Mouse (Mus musculus) frontal cortex, postnatal 25 days (tissue): ENCODE measurements around the gene Cobl.

Source experiments
- DNase-seq, 2 experiments: peaks; one replicate each; pipeline ENCODE4 v3.0.0; 2022; ENCODE audit warnings: low spot score in 2 of 2

Gene Cobl

DNA sequence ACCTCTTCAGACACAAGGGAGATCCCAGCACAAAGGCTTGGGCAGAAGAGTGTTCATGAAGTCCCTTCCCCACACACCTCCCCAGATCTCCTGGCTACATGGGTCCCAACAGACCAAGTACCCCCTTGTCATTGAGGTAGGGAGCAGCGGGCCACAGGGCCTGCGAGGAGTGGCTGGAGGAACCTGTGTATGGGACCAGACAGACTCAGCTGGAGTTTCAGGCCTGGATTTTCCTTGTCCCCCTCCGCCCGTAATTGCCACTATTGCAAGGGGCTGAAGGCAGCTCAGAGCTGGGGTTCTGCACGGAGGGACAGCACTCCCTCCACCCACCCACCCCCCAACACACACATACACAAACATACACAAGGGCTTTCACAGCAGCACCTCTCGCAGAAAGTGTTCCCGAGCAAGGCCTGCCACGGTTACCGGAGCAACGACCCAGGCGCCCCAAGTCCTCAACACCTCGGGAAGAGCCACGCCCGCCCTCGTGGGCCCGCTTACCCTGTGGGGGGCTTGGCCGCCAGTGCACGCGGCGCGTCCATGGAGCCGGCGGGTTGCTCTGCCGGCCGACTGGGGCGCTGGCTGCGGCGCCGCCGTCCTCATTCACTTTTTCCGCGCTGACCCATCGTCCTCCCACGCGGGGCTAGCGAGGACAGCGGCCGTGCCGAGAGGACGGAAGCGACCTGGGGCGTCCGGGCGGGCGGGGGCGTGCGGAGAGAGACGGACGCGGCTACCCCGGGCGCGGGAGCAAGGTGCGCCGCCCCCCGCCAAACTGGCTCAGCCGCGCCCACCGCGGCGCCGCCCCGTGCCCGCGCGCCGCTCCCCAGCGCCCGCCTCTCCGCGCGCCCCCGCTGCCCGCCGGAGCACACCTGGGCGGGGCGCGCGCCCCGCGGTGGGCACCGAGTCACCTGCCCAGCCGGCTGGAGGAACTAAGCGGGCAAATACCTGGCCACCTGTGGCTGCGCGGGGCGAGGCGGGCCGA lies at the start of gene Cobl:
Cobl (minus strand) TSS at position 780 of the 982 bp plus-strand sequence.
- DNase-seq = no peak

DNA sequence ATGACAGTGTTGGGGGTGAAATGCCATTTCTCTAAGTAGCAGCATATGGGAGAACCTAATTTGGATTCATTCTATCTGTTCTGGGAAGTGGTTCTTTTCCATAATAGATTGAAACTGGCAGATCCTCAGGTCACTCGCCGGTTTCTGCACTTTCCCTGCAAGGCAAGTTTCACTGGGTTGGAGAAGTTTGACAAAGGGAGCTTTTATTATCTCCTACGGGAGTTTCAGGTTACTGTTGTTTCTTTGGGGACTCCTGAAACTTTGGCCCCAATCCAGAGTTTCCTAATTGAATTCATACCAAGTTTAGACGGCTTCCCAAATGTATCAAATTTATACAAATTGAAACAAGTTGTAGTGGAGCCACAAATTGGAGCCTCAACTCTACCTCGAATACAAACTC lies 49.0 kb upstream of the Cobl start:
- DNase-seq = no peak

DNA sequence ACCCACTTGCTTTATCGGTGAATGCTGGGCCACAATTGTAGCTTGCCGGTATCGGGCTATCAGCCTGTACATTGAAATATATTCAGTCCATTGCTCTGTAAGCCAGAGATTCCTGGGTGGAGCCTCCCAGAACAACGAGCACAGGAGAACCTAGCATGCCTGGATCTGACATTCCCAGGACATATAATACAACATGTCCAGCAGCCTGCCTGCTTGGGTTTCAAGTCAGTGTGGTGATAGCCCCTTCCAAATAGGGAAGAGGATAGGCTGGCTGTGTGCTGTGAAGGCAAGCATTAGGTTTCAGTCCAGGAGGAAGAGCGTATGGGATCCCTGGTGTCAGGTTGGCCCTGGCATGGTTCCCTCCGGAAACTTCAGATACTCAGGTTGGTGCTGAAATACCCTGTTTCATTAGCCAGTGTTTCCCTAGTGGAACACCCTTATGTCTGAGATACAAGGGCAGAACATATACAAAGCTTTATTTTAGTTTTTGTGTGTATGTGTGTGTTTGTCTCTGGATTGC lies 41.7 kb upstream of the Cobl start:
- no peak for DNase-seq

DNA sequence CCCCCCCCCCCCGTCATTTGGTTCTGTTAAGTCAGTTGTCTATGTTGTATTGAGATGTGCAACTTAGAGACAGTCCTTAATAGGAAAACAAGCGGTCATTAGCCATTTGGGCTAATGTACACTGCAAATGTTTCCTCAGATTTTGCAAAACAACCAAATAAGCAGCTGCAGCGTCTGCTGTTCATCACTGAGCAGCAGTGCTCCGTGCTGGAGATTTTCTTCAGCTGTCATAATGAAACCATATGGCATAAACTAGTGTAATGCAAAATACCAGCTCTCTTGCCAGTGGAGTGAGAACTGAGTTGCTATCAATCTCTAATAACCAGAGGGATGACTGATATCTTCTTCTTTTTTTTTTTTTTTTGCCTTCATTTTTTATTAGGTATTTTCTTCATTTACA lies 39.0 kb upstream of the Cobl start:
- DNase-seq = no peak

DNA sequence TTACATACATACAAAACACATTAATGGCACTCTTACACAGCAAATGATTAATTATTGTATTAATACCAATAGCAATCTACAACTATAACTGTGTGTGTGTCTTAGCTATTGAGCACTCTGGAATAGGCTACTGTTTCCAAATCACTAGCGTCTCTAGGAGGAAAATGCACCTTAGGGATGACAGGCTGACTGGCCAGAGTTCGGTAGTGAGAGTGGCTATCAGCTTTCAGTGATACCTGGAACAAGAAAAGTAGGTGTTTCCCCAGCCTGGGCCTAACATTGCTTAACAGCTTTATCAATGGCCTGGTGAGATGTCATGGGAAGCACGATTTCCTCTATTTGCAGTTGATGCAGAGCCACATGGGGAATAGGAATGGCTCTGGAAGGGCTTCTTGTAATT lies 37.0 kb upstream of the Cobl start:
- DNase-seq = no peak

DNA sequence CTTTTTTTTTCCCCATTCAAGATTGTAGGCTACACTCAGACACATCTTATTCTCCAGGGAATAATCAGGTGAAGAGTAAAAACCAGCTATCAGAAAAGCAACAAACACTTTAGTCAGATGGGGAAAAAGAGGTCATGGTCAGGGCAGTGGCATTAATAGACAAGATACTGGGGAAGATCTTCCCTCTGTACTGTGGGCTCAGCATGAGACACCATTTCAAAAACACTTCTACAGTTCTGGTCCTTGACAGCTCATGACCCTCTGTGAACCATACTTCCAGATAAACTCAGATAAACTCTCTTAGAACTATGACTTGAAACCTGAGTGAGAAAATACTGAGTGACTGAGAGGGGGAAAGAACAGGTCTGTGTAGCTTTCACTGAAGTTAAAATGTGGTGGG lies 29.0 kb upstream of the Cobl start:
- DNase-seq = no peak

DNA sequence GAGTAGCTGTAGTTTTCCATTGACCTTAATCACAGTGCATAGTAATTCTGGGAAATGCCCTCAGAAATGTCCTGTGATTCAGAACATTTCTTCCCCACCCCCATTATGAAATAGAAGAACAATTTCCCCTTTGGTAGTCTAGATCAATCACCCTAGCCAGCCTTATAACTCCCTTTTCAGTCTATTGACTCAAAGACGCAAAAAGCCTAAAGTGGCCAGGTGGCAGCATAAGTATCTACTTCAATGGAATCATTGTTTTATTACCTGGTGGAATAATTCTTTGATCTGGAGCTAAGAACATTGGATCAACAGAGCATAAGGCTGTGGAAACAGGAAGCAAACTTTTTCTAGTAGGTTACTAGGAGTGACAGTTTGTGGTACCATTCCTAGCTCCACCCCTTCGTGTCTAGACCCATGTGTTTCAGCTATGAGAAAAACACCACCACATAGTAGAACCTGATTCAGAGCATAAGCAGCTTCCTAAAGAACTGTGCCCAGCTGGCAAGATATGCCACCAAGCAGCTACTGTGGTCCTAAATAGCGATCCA lies 15.2 kb upstream of the Cobl start:
- no peak for DNase-seq

DNA sequence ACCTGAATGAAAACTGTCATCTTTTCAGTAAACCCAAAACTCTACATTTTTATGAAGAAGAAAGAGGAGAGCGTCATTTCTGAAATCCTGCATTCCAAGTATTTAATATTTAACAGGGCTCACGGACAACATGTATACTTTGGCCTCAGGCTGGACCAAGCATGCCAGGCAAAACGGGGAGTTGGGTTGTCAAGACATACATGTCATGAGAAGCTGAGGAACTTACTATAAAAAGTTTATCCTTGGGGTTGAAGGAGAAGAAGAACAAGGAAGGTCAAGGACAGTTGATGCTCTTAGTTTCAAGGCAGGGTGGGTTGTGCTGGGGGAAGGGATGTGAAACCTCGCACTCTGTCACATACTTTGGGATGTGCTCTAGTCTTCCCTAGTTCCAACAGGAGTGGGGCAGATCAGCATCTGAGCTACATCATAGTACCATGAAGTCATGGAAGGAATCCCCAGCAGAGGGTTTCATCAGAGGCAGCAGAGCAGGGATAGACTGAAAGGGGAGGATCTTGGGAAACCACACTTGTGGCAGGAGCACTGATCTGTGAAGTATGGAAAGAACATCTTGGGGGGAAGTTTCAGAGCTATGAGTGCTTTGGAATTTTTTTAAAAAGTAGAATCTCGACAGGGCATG lies 9.7 kb upstream of the Cobl start:
- DNase-seq = no peak

DNA sequence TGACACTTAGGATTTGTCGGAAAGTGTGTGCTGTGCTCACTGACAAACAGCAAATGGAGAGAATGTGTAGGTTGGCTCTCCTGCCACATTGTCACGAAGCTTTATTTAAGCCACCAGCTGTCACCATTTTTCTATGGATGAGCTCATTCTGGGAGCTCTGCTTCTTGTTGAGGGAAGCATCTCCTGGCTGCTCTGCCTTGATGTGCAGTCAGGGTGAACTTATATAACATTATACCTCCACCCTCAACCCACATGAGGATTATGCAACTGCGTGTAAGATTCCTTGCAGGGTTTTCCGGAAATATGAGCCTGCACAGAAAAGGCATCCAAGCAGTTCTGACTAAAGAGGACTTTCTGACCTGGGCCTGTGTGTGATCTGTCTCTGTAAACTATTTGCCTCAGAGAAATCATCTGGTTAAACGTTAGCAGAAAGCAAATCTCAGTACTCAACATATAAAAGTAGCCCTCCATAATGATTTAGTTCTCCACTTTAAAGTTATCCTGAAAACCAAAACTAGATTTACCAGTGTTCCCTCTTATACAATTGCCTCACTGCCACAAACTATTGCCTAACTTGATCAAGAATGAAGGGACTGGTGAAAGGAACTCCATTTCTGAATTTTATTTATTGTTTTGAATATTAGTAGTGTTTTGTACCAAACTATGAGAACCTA lies 9.0 kb upstream of the Cobl start:
- DNase-seq = peak in 1 of 2 experiments; percentile 40

DNA sequence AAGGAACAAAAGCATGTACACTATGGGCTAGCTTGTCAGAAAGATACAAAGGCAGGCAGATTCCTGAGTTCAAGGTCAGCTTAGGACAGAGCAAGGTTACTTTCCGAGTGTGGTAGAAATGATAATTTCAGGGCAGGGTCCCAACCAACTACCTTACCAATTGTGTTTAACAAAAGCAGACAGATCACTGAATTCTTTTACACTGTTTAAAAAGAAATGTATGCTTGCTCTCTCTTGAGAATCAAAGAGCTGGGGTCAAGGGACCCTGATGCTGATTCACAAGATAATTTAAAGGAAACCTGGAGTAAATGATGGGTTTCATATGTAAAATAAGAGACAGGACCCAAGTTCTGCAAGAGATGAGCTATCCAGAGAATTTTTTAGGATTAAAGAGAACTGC lies 4.9 kb upstream of the Cobl start:
- DNase-seq = no peak

DNA sequence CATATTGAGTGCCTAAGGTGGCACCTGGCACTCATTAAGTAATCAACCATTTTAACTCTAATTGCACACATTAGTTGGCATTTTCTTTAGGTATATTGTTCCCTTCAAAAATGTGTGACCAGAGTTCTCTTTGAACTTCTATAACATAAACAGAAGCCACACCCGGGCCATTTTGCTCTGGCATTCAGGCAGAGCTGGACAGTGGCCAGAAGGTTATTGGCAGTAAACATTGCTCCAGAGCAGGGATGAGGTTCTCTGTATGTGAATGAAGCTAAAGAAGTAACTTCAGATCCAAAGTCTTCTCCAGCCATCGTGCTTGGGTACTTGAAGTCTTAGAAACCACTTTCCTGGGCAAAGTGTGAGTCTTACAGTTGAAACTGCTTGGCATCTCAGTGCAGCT lies 3.9 kb upstream of the Cobl start:
- no peak for DNase-seq

DNA sequence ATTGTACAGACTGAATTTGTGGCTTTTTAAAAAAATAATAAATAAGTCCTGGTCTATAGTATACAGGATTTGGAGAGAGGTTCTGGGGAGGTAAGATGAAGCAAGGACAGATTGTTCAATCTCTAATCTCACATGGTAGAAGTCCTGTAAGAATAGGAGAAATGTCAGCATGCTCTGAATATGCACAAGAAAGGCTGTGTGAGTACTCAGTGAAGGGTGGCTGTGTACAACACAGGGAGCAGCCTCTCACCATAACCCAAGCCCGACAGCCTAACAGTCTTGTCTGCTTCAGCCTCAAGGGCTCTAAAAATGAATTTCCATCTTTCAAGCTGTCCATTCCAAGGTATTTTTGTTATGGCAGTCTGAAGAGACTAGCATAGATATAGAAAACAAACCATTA lies 3.1 kb upstream of the Cobl start:
- DNase-seq = no peak

DNA sequence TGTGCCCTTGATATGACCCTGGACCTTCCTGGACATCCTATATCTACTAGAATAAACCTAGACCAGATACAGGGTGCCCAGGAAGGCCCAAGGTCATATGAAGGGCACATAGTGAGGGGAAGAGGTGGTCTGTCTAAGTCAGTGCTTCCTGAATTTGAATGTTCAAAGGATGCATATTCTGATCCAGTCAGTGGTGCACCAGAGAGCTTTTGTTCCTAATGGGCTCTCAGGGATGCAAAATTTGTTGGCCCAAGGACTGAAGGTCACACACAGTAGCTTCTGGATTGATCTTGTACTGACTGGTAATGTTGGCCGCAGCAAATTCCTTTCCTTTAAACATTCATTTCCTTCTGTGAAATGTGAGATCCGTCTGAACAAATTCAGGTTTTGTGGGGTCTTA lies 2.5 kb upstream of the Cobl start:
- no peak for DNase-seq

DNA sequence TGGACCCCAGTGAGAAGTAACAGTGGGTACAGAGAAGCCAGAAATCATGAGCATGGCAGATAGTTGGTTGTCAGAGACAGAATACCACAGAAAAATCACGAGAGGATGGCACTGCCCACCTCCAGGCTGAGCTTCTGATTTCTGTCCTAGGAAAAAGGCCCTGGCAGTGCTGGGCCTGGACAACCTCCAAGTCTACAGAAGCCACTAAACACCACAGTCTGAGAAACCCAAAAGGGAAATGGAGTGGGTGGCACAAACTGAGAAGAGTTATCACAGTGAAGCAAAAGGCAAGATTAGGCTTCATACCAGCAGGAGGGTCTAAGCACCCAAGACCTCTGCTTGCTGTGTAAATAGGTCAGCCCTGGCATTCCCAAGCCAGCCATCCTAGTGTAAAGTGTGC lies 1.8 kb upstream of the Cobl start:
- no peak for DNase-seq

DNA sequence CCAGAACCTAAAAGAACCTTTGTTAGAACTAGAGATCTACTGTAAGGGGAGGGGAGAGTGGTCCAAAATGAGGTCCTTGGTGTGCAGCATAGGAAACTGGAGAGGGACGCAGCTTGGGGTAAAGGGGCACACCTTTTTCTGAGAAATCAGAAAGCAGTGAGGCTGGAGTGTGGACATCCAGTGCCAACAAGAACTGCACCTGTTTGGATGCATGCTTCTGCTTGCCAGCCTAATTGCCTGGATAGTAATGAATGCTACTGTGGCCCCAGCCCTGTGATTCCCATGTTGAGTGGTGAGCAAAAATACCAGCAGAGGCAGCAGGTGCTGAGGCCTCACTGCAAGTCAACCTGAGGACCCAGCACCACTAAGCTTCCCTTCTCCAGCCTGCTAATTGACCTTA lies 469 bp upstream of the Cobl start:
- DNase-seq = no peak

DNA sequence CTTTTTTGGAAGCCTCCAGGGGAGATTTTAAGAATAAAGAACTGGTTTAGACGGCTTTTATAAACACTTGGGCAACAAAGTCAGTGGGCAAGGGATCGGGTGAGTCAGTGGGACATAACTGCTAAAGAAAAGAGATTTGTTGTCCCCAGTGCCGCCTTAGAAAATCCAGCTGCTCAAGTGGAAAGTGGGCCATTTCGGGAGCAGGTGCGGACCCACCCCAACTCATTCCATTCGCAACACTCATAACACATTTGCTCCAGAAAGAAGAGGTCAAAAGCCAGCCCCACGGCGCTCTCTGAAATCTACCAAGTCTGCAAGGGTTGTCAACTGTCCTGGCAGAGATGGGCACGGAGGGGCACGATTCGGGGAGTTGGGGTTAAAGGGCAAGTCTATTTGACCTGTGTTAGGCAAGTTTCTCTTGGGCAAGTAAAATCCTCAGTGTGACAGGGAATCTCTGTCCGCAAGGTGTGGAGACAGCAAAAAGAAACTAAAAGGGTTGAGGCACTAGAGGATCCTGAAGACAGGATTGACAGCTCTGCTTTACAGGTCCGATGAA lies 1.1 kb downstream of the Cobl start:
- DNase-seq = no peak

DNA sequence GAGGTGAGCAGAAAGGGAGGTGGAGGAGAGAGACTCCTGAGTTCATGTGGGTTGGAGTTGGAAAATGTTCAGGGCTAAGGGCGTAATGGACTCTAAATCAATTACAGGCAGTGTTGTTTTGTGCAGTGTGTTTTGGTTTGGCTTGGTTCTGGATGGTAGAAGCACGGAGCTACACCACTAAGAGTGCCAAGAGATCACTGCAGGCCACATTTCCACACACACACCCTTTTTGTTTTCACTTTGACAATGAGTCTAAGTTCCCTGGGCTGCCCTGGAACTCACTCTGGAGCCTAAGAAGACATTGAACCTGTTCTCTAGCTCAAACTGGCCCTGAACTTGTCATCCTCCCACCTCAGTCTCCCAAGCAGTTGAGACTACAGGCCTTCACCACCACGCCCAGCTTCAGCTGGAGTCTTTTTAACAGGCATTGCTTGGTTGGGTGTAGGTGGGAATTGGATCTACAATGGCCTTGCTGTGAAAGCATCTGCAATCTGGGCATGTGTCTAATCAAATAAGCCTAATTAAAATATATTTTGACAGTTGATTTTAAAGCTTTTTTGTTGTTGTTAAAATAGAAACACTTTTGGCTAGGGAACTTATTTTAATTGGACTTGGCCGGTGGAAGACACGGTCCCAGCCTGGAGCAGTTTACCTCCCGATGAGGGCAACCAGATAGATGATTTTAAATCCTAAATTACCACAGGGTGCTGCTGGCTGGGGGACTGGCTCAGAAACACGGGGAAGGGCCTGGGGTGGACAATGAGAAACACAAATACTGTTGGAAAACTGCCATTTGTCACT lies 4.8 kb downstream of the Cobl start:
- no peak for DNase-seq

DNA sequence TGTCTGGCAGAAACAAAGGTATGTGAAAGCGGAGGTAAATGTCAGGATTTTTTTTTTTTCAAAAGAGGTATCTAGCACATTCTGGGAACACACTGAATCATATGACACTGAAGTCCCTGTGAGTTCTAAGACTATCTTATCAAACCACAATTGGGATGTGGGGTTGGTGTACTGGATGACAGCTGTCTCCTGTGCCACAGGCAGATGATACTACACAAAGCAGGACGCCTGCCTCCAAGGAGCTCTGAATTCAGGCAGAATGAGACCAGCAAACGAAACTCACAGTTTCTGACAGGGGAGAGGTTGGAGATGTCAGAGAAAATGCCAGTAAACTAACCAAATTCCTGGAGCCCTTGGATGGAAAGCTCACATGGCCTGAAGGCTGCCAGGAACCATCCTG lies 5.9 kb downstream of the Cobl start:
- no peak for DNase-seq

DNA sequence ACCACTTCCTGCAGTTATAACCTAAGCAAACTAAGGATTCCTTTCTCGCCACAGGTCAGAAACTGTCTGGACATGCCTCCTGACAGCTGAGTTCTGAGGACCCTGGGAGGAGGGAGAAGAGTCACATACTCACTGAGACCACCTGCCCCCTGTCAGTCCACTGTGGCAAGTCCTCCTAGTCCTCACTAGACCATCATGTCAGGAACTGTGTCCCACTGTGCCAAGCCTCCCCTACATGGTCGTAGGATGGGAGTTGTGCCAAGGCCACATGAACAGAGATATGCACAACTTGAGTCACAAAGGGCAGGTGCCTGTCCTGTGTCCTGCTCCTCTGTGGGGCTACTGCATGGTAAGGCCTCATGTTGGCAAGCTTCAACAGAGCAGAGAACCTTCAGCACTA lies 6.4 kb downstream of the Cobl start:
- no peak for DNase-seq

DNA sequence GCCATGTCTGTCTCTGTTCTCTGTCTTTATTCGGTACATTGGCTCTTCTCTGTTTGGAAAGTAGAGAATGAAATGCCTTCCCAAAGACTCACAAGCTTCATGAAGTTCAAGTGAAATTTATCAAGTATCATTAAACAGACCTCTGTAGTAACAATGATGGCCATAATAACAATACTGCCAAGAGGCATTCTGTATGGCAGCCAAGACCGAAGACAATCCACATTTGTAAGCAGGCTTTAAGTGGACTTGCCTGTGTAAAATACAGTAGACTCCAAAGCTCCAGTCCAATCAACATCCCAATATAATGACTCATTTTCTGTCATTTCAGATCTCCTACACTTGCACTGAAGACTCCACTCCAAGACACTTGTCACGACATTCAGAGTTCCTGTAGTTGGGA lies 16.7 kb downstream of the Cobl start:
- no peak for DNase-seq

DNA sequence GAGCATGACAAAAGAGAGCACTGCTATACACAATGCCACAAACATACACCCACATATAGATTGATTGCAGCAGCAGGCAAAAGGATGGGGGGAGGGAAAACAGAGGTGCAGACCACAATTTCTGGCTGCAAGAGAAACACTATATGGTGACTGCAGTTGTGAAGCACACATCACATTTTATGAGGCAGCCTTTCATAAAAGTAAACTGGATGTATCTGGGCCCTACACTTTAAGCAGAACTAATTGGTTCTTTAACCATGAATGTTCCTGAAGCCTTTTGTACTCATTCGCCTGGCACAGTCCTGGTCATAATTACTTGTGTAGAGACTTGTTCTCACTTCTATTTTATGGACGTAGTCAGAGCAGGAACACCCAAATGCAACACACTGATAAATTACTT lies 19.5 kb downstream of the Cobl start:
- no peak for DNase-seq
